Mouse (Mus musculus): ENCODE data around the gene Specc1. TPM values are rescaled to one million over a fixed set of nuclear protein-coding genes. Genes with fewer than 3 reads are reported as not detected.

Specc1 gene
- polyA plus RNA-seq, 1 experiment: 79.7 TPM

DNA sequence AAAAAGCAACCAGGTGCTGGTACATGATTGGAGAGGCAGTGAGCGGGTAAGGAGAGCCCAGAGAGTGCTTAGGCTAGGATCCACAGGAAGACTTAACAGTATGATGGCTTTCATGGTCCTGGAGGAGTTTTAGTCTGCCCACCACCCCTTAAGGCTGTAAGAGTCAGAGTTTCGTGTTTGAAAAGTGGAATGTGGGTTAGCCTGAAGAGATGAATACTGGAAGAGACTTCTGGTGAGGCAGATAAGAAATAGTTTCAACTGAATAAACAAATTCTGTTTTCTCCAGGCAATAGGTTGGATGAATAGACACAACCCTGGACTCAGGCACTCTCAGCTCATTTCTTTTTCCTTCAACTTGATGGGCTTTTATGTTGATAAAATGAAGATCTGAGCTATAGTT is 130.1 kb downstream of the Specc1 start:
- Histone ChIP-seq H3K4me3 (replicated peaks; ENCODE audit: insufficient read depth, low read depth, low read length) (no peak overlapping the region), H3K27ac (ENCODE audit: insufficient read depth, low read length) (no peak overlapping the region), H3K4me1 (ENCODE audit: control insufficient read depth, insufficient read depth, low read length) (no peaks in the 10 kb centered on the region; the same call in 1 of the 2 replicates), H3K27me3 (ENCODE audit: control insufficient read depth, insufficient read depth, low read length) (no peaks in the 10 kb centered on the region)
- 93% methylated on average over 2 of the region's 2 CpGs for WGBS
- TF ChIP-seq CTCF (IDR thresholded peaks at IDR 0.05; ENCODE audit: borderline replicate concordance, insufficient read depth, low read depth, low read length) (no peak), POLR2A (IDR thresholded peaks at IDR 0.05; ENCODE audit: borderline replicate concordance, insufficient read depth, low read length) (no peak)
- no peak for DNase-seq

DNA sequence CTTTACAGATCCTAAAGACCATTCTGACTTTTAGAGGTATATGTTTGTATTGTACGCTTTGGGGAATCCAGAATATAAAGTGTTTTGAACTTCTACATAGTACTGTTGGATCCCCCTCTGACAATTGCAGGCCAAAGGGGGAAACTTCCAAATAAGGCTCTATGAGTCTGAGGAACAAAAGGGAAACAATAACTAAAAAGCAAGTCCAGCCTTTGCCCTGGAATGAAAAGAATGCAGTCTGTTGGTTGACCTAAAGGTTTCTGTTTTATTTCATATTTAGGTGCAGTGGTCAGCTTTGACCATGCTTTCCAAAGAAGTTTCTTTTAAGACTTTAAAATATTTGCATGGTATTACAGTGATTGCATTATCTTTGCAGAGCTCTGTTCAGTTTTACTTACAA is 130.5 kb downstream of the Specc1 start:
- Histone ChIP-seq H3K4me3 (replicated peaks; ENCODE audit: insufficient read depth, low read depth, low read length) (no peak overlapping the region), H3K27ac (ENCODE audit: insufficient read depth, low read length) (no peak overlapping the region), H3K27me3 (ENCODE audit: control insufficient read depth, insufficient read depth, low read length) (no peaks in the 10 kb centered on the region), H3K4me1 (ENCODE audit: control insufficient read depth, insufficient read depth, low read length) (no peaks in the 10 kb centered on the region; the same call in 1 of the 2 replicates)
- DNase-seq: no peak
- TF ChIP-seq CTCF (IDR thresholded peaks at IDR 0.05; ENCODE audit: borderline replicate concordance, insufficient read depth, low read depth, low read length): no peak
- TF ChIP-seq POLR2A (IDR thresholded peaks at IDR 0.05; ENCODE audit: borderline replicate concordance, insufficient read depth, low read length): no peak
- WGBS: 87% methylated on average over 1 of the region's 1 CpGs

DNA sequence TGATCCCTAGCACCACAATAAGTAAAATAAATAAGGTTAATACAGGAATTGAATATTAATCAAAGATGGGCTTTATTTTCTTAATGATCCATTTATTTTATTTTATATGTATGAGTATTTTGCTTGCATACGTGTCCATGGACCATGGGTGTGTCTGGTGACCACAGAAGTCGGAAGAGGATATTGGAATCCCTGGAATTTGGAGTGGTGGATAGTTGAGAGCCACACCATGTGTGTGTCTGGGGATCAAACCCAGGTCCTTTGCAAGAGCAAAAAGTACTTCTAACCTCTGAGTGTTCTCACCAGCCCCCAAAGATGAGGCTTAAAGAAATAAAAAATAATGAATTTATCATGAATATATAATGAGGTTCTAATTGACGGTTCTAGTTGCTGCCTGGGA is 132.1 kb downstream of the Specc1 start:
- Histone ChIP-seq H3K27me3 (ENCODE audit: control insufficient read depth, insufficient read depth, low read length) (no peaks in the 10 kb centered on the region), H3K4me1 (ENCODE audit: control insufficient read depth, insufficient read depth, low read length) (no peaks in the 10 kb centered on the region; the same call in 1 of the 2 replicates), H3K27ac (ENCODE audit: insufficient read depth, low read length) (no peak overlapping the region), H3K4me3 (replicated peaks; ENCODE audit: insufficient read depth, low read depth, low read length) (no peak overlapping the region)
- WGBS: 91% methylated on average over 3 of the region's 3 CpGs
- TF ChIP-seq CTCF (IDR thresholded peaks at IDR 0.05; ENCODE audit: borderline replicate concordance, insufficient read depth, low read depth, low read length) (no peak), POLR2A (IDR thresholded peaks at IDR 0.05; ENCODE audit: borderline replicate concordance, insufficient read depth, low read length) (no peak)
- no peak for DNase-seq

DNA sequence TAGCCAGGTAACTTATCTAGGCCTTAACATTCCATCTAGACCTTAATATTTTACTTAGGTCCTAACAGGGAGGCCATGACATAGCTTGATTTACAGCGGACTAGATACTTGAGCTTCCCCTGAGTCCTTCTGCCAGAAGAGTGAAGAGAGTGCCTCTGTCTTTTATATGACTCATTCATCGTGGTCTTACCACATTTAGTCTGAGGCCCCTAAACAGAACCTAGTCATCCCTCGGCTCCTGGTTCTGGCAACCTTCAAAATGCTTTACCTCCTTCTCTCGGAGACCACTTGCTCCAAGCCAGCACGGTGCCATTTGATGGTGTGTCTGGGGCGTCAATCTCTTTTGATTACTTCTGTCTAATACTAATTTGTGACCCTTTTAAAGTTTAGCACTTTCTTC is 133.8 kb downstream of the Specc1 start:
- 81% methylated on average over 6 of the region's 6 CpGs for WGBS
- Histone ChIP-seq H3K4me1 (ENCODE audit: control insufficient read depth, insufficient read depth, low read length) (no peaks in the 10 kb centered on the region; the same call in 1 of the 2 replicates), H3K27ac (ENCODE audit: insufficient read depth, low read length) (no peak overlapping the region), H3K4me3 (replicated peaks; ENCODE audit: insufficient read depth, low read depth, low read length) (no peak overlapping the region), H3K27me3 (ENCODE audit: control insufficient read depth, insufficient read depth, low read length) (no peaks in the 10 kb centered on the region)
- no peak for DNase-seq
- no peak for TF ChIP-seq POLR2A (IDR thresholded peaks at IDR 0.05; ENCODE audit: borderline replicate concordance, insufficient read depth, low read length)
- TF ChIP-seq CTCF (IDR thresholded peaks at IDR 0.05; ENCODE audit: borderline replicate concordance, insufficient read depth, low read depth, low read length): no peak

DNA sequence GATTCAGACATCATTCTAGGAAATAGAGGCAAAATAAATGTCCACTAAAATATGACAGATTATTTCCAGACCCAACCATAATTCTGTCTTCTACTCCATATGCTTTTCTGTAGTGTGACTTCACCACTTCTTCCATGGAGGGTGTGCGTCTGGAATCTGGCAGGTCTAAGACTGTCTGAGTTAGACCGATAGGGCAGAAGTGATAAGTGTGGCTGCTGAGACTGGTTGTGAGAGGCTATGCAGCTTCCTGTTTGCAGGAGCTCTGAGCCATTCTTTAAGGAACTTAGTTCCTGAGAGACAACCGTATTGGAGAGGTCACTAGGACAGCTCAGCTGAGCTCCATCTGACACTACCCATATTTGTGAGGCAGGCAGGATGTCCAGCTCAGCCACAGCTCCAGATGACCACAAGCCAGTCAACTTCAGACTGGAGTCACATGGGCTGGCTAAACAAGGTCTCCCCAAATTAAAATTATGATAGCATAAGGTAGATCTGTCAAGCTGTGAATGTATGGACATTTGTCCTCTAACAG is 146.9 kb downstream of the Specc1 start:
- Histone ChIP-seq H3K27me3 (ENCODE audit: control insufficient read depth, insufficient read depth, low read length) (no peaks in the 10 kb centered on the region), H3K4me3 (replicated peaks; ENCODE audit: insufficient read depth, low read depth, low read length) (no peak overlapping the region), H3K4me1 (ENCODE audit: control insufficient read depth, insufficient read depth, low read length) (peaks cover 5% of the 10 kb centered on the region), H3K27ac (ENCODE audit: insufficient read depth, low read length) (no peak overlapping the region)
- TF ChIP-seq POLR2A (IDR thresholded peaks at IDR 0.05; ENCODE audit: borderline replicate concordance, insufficient read depth, low read length): no peak
- no peak for TF ChIP-seq CTCF (IDR thresholded peaks at IDR 0.05; ENCODE audit: borderline replicate concordance, insufficient read depth, low read depth, low read length)
- DNase-seq: no peak
- 60% methylated on average over 3 of the region's 3 CpGs for WGBS

DNA sequence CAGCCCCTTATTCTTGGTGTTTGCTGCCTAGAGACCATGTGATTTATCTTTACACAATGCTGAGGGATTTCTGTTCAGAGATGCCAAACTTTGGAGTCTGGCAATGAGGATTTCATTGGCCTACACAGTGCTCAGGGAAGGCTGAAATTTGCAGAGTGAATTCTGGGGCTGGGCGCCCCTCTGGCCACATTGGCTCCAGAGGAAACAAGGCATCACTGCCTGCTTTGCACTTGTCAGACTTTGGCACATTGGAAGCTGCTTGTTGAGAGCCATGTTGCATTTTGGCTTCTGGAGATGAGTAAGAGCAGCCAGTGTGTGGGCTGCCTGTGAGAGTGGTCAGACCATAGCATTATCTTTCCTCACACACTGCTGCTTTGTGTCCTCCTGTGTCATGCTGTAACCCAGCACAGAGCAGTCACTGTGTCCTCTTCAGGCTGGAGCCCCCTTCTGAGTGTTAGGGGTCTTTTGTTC is 149.9 kb downstream of the Specc1 start:
- TF ChIP-seq POLR2A (IDR thresholded peaks at IDR 0.05; ENCODE audit: borderline replicate concordance, insufficient read depth, low read length): no peak
- no peak for TF ChIP-seq CTCF (IDR thresholded peaks at IDR 0.05; ENCODE audit: borderline replicate concordance, insufficient read depth, low read depth, low read length)
- 61% methylated on average over 1 of the region's 1 CpGs for WGBS
- Histone ChIP-seq H3K4me1 (ENCODE audit: control insufficient read depth, insufficient read depth, low read length) (peaks cover 5% of the 10 kb centered on the region), H3K27me3 (ENCODE audit: control insufficient read depth, insufficient read depth, low read length) (no peaks in the 10 kb centered on the region), H3K27ac (ENCODE audit: insufficient read depth, low read length) (no peak overlapping the region), H3K4me3 (replicated peaks; ENCODE audit: insufficient read depth, low read depth, low read length) (no peak overlapping the region)
- DNase-seq: peak in 1 of 2 experiments; percentile 19

DNA sequence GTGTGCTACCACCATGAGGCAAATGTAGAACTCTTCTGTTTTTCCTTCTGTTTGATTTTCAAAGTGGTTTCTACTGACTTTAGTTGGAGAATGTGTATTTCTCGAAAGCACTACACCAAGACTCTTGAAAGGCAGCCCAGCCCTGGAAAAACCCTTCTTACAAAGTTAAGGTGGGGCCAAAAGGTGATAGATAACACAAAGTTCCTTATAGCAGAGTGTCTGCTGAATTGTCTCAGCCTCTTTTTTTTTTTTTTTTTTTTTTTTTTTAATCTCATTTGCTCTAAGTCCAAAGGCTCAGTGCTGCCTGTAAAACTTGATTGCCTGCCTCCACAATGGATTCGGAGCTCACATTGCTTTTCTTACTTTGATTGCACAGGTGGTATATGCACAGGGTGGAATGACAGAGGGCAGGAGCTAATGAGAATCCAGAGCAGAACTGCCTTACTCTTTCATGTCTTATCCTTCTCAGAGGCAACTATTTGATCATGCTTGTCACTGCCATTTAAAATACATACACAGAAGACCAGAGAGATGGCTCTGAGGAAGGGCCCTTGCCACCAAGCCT is 150.8 kb downstream of the Specc1 start:
- Histone ChIP-seq H3K27me3 (ENCODE audit: control insufficient read depth, insufficient read depth, low read length) (no peaks in the 10 kb centered on the region), H3K27ac (ENCODE audit: insufficient read depth, low read length) (no peak overlapping the region), H3K4me3 (replicated peaks; ENCODE audit: insufficient read depth, low read depth, low read length) (no peak overlapping the region), H3K4me1 (ENCODE audit: control insufficient read depth, insufficient read depth, low read length) (peaks cover 8% of the 10 kb centered on the region)
- no peak for DNase-seq
- WGBS: 90% methylated on average over 2 of the region's 2 CpGs
- TF ChIP-seq POLR2A (IDR thresholded peaks at IDR 0.05; ENCODE audit: borderline replicate concordance, insufficient read depth, low read length): no peak
- TF ChIP-seq CTCF (IDR thresholded peaks at IDR 0.05; ENCODE audit: borderline replicate concordance, insufficient read depth, low read depth, low read length): no peak

DNA sequence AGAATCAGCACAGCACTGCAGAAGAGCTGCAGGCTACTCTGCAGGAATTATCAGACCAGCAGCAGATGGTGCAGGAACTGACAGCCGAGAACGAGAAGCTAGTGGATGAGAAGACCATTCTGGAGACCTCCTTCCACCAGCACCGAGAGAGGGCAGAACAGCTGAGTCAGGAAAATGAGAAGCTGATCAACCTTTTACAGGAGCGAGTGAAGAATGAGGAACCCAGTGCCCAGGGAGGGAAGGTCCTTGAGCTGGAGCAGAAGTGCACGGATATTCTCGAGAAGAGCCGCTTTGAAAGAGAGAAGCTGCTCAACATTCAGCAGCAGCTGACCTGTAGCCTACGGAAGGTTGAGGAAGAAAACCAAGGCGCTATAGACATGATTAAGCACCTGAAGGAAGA is 162.0 kb downstream of the Specc1 start:
- Histone ChIP-seq H3K4me3 (replicated peaks; ENCODE audit: insufficient read depth, low read depth, low read length) (no peak overlapping the region), H3K4me1 (ENCODE audit: control insufficient read depth, insufficient read depth, low read length) (peaks cover 14% of the 10 kb centered on the region), H3K27me3 (ENCODE audit: control insufficient read depth, insufficient read depth, low read length) (no peaks in the 10 kb centered on the region), H3K27ac (ENCODE audit: insufficient read depth, low read length) (no peak overlapping the region; the same call in 1 of the 2 replicates)
- DNase-seq: peak; percentile 39 to 46
- WGBS: 63% methylated on average over 9 of the region's 9 CpGs
- TF ChIP-seq CTCF (IDR thresholded peaks at IDR 0.05; ENCODE audit: borderline replicate concordance, insufficient read depth, low read depth, low read length) (no peak), POLR2A (IDR thresholded peaks at IDR 0.05; ENCODE audit: borderline replicate concordance, insufficient read depth, low read length) (no peak)
